Mouse (Mus musculus): ENCODE results near the gene Rad21l. TPM values are rescaled to one million over a fixed set of nuclear protein-coding genes. Genes with fewer than 3 reads are reported as not detected.

The Rad21l gene
- polyA plus RNA-seq, 1 experiment: not detected

GRCm38 (mm10) chr2:151682357-151682756 lies 14.0 kb upstream of the Rad21l start:
- no peak overlapping the region for H3K4me3 ChIP-seq (ENCODE audit: insufficient read depth, low read depth, low read length)
- WGBS: 52% methylated on average over 3 of the region's 3 CpGs
- H3K4me1 ChIP-seq (ENCODE audit: control insufficient read depth, insufficient read depth, low read length): no peaks in the 10 kb centered on the region
- no peak overlapping the region for H3K27ac ChIP-seq (ENCODE audit: insufficient read depth, low read depth, low read length)
- TF ChIP-seq CTCF (IDR thresholded peaks at IDR 0.05; ENCODE audit: insufficient read depth, low read depth, low read length) (no peak), POLR2A (IDR thresholded peaks at IDR 0.05; ENCODE audit: insufficient read depth, low read depth, low read length) (no peak)

GRCm38 (mm10) chr2:151676234-151676633 lies 7.9 kb upstream of the Rad21l start:
- TF ChIP-seq CTCF (IDR thresholded peaks at IDR 0.05; ENCODE audit: insufficient read depth, low read depth, low read length) (no peak), POLR2A (IDR thresholded peaks at IDR 0.05; ENCODE audit: insufficient read depth, low read depth, low read length) (no peak)
- no peak overlapping the region for H3K4me3 ChIP-seq (ENCODE audit: insufficient read depth, low read depth, low read length)
- 64% methylated on average over 2 of the region's 2 CpGs for WGBS
- no peak overlapping the region for H3K27ac ChIP-seq (ENCODE audit: insufficient read depth, low read depth, low read length)
- no peaks in the 10 kb centered on the region for H3K4me1 ChIP-seq (ENCODE audit: control insufficient read depth, insufficient read depth, low read length)

GRCm38 (mm10) chr2:151670968-151671329 lies 2.6 kb upstream of the Rad21l start:
- 75% methylated on average over 1 of the region's 1 CpGs for WGBS
- Histone ChIP-seq H3K4me1 (ENCODE audit: control insufficient read depth, insufficient read depth, low read length) (0 out of 2 replicates have a peak, but pooled peaks cover 2% of the 10 kb centered on the region), H3K27ac (ENCODE audit: insufficient read depth, low read depth, low read length) (no peak overlapping the region), H3K4me3 (ENCODE audit: insufficient read depth, low read depth, low read length) (no peak overlapping the region)
- TF ChIP-seq CTCF (IDR thresholded peaks at IDR 0.05; ENCODE audit: insufficient read depth, low read depth, low read length) (no peak), POLR2A (IDR thresholded peaks at IDR 0.05; ENCODE audit: insufficient read depth, low read depth, low read length) (no peak)

- TF ChIP-seq CTCF (IDR thresholded peaks at IDR 0.05; ENCODE audit: insufficient read depth, low read depth, low read length) (no peak), POLR2A (IDR thresholded peaks at IDR 0.05; ENCODE audit: insufficient read depth, low read depth, low read length) (no peak)
These were observed 2.0 kb upstream of the Rad21l start for GRCm38 (mm10) chr2:151670026-151670967.

GRCm38 (mm10) chr2:151652053-151652452 lies 16.3 kb downstream of the Rad21l start:
- no peak for TF ChIP-seq CTCF (IDR thresholded peaks at IDR 0.05; ENCODE audit: insufficient read depth, low read depth, low read length)
- TF ChIP-seq POLR2A (IDR thresholded peaks at IDR 0.05; ENCODE audit: insufficient read depth, low read depth, low read length): no peak
- Histone ChIP-seq H3K4me1 (ENCODE audit: control insufficient read depth, insufficient read depth, low read length) (no peaks in the 10 kb centered on the region), H3K27ac (ENCODE audit: insufficient read depth, low read depth, low read length) (no peak overlapping the region), H3K4me3 (ENCODE audit: insufficient read depth, low read depth, low read length) (no peak overlapping the region)
- 79% methylated on average over 1 of the region's 1 CpGs for WGBS

More at GRCm38 (mm10) chr2:151670026-151670967, 2.0 kb upstream of the Rad21l start:
- Histone ChIP-seq H3K4me1 (ENCODE audit: control insufficient read depth, insufficient read depth, low read length) (0 out of 2 replicates have a peak, but pooled peaks cover 2% of the 10 kb centered on the region), H3K27ac (ENCODE audit: insufficient read depth, low read depth, low read length) (no peak overlapping the region), H3K4me3 (ENCODE audit: insufficient read depth, low read depth, low read length) (no peak overlapping the region)
- WGBS: 39% methylated on average over 48 of the region's 48 CpGs

GRCm38 (mm10) chr2:151636015-151636402 lies 32.3 kb downstream of the Rad21l start:
- Histone ChIP-seq H3K4me1 (ENCODE audit: control insufficient read depth, insufficient read depth, low read length) (peaks cover 9% of the 10 kb centered on the region), H3K4me3 (ENCODE audit: insufficient read depth, low read depth, low read length) (no peak overlapping the region), H3K27ac (ENCODE audit: insufficient read depth, low read depth, low read length) (no peak overlapping the region)
- WGBS: 51% methylated on average over 2 of the region's 2 CpGs
- TF ChIP-seq POLR2A (IDR thresholded peaks at IDR 0.05; ENCODE audit: insufficient read depth, low read depth, low read length): no peak
- no peak for TF ChIP-seq CTCF (IDR thresholded peaks at IDR 0.05; ENCODE audit: insufficient read depth, low read depth, low read length)

GRCm38 (mm10) chr2:151635362-151636014 lies 32.8 kb downstream of the Rad21l start:
- TF ChIP-seq POLR2A (IDR thresholded peaks at IDR 0.05; ENCODE audit: insufficient read depth, low read depth, low read length) (no peak), CTCF (IDR thresholded peaks at IDR 0.05; ENCODE audit: insufficient read depth, low read depth, low read length) (no peak)
- 38% methylated on average over 9 of the region's 9 CpGs for WGBS
- Histone ChIP-seq H3K27ac (ENCODE audit: insufficient read depth, low read depth, low read length) (no peak overlapping the region), H3K4me3 (ENCODE audit: insufficient read depth, low read depth, low read length) (no peak overlapping the region), H3K4me1 (ENCODE audit: control insufficient read depth, insufficient read depth, low read length) (peaks cover 11% of the 10 kb centered on the region)

- TF ChIP-seq POLR2A (IDR thresholded peaks at IDR 0.05; ENCODE audit: insufficient read depth, low read depth, low read length) (no peak), CTCF (IDR thresholded peaks at IDR 0.05; ENCODE audit: insufficient read depth, low read depth, low read length) (no peak)
- H3K27ac ChIP-seq (ENCODE audit: insufficient read depth, low read depth, low read length): no peak overlapping the region
- WGBS: 15% methylated on average over 2 of the region's 2 CpGs
- H3K4me1 ChIP-seq (ENCODE audit: control insufficient read depth, insufficient read depth, low read length): peaks cover 14% of the 10 kb centered on the region
- no peak overlapping the region for H3K4me3 ChIP-seq (ENCODE audit: insufficient read depth, low read depth, low read length)
These were observed 33.4 kb downstream of the Rad21l start for GRCm38 (mm10) chr2:151634903-151635302.

GRCm38 (mm10) chr2:151632982-151633381 lies 35.4 kb downstream of the Rad21l start:
- no peak overlapping the region for H3K4me3 ChIP-seq (ENCODE audit: insufficient read depth, low read depth, low read length)
- H3K27ac ChIP-seq (ENCODE audit: insufficient read depth, low read depth, low read length): no peak overlapping the region
- 72% methylated on average over 5 of the region's 5 CpGs for WGBS
- H3K4me1 ChIP-seq (ENCODE audit: control insufficient read depth, insufficient read depth, low read length): peaks cover 19% of the 10 kb centered on the region
- TF ChIP-seq CTCF (IDR thresholded peaks at IDR 0.05; ENCODE audit: insufficient read depth, low read depth, low read length): no peak
- TF ChIP-seq POLR2A (IDR thresholded peaks at IDR 0.05; ENCODE audit: insufficient read depth, low read depth, low read length): no peak

All from olfactory bulb, adult 2 months (tissue).